Mouse (Mus musculus) intestine, embryonic 15.5 days (tissue): Measurements from ENCODE around the gene Acaa1a. TPM values are rescaled to one million over a fixed set of nuclear protein-coding genes. Genes with fewer than 3 reads are reported as not detected.

Experiments used
- ATAC-seq: fragments of 200-750 bp; cut with Nextera tagmentation; 2 replicates; pipeline ENCODE4 v1.8.0; 2017; ENCODE audit warnings: moderate TSS enrichment, moderate library complexity
- H3K27ac ChIP-seq: fragments of 300-500 bp; sonication (generic); 2 replicates; pipeline ENCODE4 v1.5.1; 2015; ENCODE audit warnings: mild to moderate bottlenecking, inconsistent platforms
- H3K27me3 ChIP-seq: fragments of 300-500 bp; sonication (generic); replicated peaks from 2 replicates; pipeline ENCODE4 v1.6.1; 2015; ENCODE audit warnings: inconsistent platforms
- H3K36me3 ChIP-seq: fragments of 300-500 bp; sonication (generic); 2 replicates; pipeline ENCODE4 v1.6.1; 2015; ENCODE audit warnings: inconsistent platforms
- H3K4me1 ChIP-seq: fragments of 300-500 bp; sonication (generic); replicated peaks from 2 replicates; pipeline ENCODE4 v1.6.1; 2015; ENCODE audit warnings: inconsistent platforms
- H3K4me2 ChIP-seq: fragments of 300-500 bp; sonication (generic); replicated peaks from 2 replicates; pipeline ENCODE4 v1.6.1; 2015; ENCODE audit warnings: mild to moderate bottlenecking, inconsistent platforms
- H3K4me3 ChIP-seq: fragments of 300-500 bp; sonication (generic); replicated peaks from 2 replicates; pipeline ENCODE4 v1.5.1; 2015; ENCODE audit warnings: inconsistent platforms
- H3K9ac ChIP-seq: fragments of 300-500 bp; sonication (generic); 2 replicates; pipeline ENCODE4 v1.6.1; 2015; ENCODE audit warnings: inconsistent platforms
- H3K9me3 ChIP-seq: fragments of 300-500 bp; sonication (generic); 2 replicates; pipeline ENCODE4 v1.6.1; 2016; ENCODE audit warnings: inconsistent platforms
- WGBS: fragments of 180-500 bp; shearing (Covaris S2); methylation state at CpG from one replicate; pipeline ENCODE4 v1.1.7; 2015; 5-methylcytosine and 5-hydroxymethylcytosine counted together
- polyA plus RNA-seq: library from polyadenylated mRNA; unstranded; fragments of >200 nt; fragmentation: Nextera tagmentation; extraction: Ambion mirVana; gene quantifications from 2 replicates; pipeline ENCODE4 v1.2.1, GENCODE M21; 2015

Gene Acaa1a
- 95.2 and 108 TPM in 2 replicates for polyA plus RNA-seq

DNA sequence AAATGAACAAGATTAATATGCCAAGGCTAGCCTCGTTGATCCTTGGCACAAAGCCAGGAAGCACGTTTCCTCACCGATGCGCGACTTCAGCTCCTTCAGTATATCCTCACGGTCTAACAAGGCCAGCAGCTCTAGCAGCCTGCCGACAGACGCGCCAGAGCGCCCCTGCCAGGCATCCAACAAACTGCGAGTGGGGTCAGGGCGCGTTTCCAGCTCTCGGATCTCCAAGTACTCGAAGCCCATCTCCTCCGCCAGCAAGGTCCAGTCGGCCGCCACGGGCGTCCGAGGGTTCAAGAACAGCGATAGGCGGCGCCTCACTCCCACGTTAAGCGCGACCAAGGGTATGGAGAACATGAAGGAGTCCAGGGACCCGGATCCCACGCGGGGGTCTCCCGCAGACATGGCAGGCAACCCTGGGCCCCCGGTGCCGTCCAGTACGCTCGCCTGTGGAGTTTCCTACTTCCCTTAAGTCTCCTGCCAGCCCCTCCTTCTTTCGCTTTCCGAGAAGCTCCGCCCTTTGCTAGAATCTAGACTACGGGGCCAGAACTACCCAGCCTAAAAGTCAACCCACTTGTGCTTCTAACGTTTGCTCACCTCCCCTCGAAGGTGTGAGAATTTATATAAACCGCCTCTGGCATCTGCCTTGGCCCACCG lies at the start of gene Acaa1a:
Acaa1a (plus strand) TSS at position 119 of the 654 bp plus-strand sequence.
- Histone ChIP-seq H3K9me3 (no peaks in the 10 kb centered on the region), H3K36me3 (peaks cover 10% of the 10 kb centered on the region), H3K27ac (peak within 1 kb of the TSS; percentile 94), H3K4me2 (peak within 1 kb of the TSS; percentile 76), H3K4me1 (peaks cover 21% of the 10 kb centered on the region), H3K9ac (peak within 1 kb of the TSS; percentile 78), H3K27me3 (no peaks in the 10 kb centered on the region), H3K4me3 (peak within 1 kb of the TSS; percentile 81)
- ATAC-seq, result peak; percentile 32
- under 1% methylated on average over 43 of the region's 43 CpGs for WGBS

DNA sequence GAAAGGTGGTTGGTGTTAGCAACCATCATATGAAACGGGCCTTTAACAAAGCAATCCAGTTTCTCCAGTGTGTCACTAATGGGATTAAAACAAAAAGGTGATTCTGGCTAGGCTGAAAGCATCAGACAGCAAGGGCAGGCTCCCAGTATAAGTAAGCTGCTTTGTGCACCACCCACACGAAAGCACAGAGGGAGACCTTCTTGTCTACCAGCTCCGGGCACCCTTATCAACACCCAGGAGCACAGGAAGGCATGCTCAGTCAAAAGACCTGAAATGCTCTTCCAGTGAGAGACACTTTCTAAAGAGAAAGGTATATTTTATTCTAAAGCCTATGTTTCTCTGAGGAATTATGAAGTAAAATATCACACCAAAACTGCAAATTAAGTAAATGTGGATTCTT lies 48.7 kb upstream of the Acaa1a start:
- no peaks in the 10 kb centered on the region for H3K4me1 ChIP-seq
- no peaks in the 10 kb centered on the region for H3K36me3 ChIP-seq
- H3K9me3 ChIP-seq, result no peaks in the 10 kb centered on the region
- WGBS, result 94% methylated on average over 3 of the region's 3 CpGs
- no peak overlapping the region for H3K27ac ChIP-seq
- H3K27me3 ChIP-seq, result no peaks in the 10 kb centered on the region
- H3K4me2 ChIP-seq, result no peak overlapping the region
- no peak overlapping the region for H3K9ac ChIP-seq
- no peak for ATAC-seq
- H3K4me3 ChIP-seq, result no peak overlapping the region

DNA sequence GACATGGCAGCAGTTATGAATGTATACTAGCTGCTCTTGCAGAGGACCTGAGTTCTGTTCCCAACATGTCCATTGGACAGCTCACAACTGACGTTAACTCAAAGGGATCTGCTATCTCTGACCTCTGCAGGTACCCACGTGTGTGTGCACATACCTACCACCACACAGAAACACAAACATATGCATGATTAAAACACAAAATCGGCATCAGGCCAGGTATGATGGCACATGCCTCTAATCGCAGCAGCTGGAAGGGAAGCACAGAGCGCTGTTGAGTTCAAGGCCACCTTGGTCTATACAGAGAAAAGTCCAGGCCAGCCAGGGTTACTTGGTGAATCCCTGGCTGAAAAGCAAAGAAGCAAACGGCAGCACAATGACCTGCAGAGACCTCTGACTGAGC lies 41.8 kb upstream of the Acaa1a start:
- Histone ChIP-seq H3K4me2 (no peak overlapping the region), H3K9ac (no peak overlapping the region), H3K27ac (no peak overlapping the region), H3K9me3 (no peaks in the 10 kb centered on the region), H3K4me3 (no peak overlapping the region), H3K36me3 (0 out of 2 replicates have a peak, but pooled peaks cover 2% of the 10 kb centered on the region), H3K4me1 (0 out of 2 replicates have a peak, but pooled peaks cover 4% of the 10 kb centered on the region), H3K27me3 (no peaks in the 10 kb centered on the region)
- ATAC-seq, result no peak
- WGBS, result 79% methylated on average over 6 of the region's 6 CpGs

DNA sequence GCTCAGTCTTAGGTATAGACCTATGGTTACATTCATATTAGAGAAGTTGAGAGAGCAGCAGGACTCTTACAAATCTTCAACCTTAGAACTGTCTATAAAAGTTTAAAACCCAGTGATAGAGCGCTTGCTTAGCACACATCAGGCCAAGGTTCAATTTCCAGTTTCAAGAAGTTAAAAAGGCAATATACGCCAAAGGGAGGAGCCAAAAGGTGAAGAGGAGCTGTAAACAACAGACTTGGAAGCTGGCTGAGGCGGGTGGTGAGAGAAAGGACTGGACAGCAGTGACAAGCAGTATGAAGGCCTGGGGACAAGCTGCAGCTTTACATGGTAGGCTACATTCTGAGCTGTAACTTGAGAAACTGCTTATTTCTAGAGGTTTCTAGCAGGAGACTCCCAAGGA lies 40.9 kb upstream of the Acaa1a start:
- H3K9me3 ChIP-seq, result no peaks in the 10 kb centered on the region
- H3K4me2 ChIP-seq, result no peak overlapping the region
- H3K27ac ChIP-seq, result no peak overlapping the region
- no peak overlapping the region for H3K4me3 ChIP-seq
- WGBS, result 72% methylated on average over 3 of the region's 3 CpGs
- peak; percentile 61 for ATAC-seq
- H3K36me3 ChIP-seq, result 0 out of 2 replicates have a peak, but pooled peaks cover 2% of the 10 kb centered on the region
- 0 out of 2 replicates have a peak, but pooled peaks cover 4% of the 10 kb centered on the region for H3K4me1 ChIP-seq
- no peak overlapping the region for H3K9ac ChIP-seq
- no peaks in the 10 kb centered on the region for H3K27me3 ChIP-seq

DNA sequence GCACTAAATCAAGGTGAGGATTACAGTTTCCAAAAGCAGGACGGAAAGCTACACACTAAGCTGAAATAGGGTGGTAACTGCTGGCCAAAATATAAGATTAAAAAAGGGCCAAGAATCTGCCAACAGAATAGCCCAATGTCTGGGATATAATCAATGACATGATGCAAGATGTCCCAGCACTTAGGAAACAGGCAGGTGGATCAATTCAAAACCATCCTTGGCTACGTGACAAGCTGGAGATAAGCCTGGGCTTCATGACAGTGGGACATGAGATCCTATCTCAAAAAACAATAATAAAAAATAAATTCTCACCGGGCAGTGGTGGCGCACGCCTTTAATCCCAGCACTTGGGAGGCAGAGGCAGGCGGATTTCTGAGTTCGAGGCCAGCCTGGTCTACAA lies 33.6 kb upstream of the Acaa1a start:
- Histone ChIP-seq H3K4me3 (no peak overlapping the region), H3K9ac (no peak overlapping the region), H3K27me3 (no peaks in the 10 kb centered on the region), H3K36me3 (0 out of 2 replicates have a peak, but pooled peaks cover 2% of the 10 kb centered on the region), H3K9me3 (no peaks in the 10 kb centered on the region), H3K27ac (no peak overlapping the region), H3K4me1 (no peaks in the 10 kb centered on the region), H3K4me2 (no peak overlapping the region)
- ATAC-seq, result no peak
- 84% methylated on average over 7 of the region's 7 CpGs for WGBS

DNA sequence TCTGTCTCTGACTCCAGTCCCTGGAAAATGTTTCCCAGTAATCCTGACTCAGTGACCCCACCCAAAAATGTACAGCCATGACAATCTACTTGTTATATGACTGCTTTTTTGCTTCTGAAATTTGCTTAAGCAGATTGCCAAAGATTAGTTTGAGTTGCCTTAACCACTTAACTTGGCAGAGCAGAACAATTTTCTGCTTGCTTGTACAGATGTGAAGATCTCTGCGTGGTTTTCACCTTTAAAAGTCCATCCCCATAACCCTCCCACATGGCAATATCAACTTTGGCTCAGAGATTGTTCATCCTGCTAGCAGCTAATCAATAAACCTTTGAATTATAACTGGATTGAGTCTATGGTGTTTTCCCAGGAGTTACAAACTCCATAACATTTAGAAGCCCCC lies 30.4 kb upstream of the Acaa1a start:
- no peak overlapping the region for H3K27ac ChIP-seq
- no peak overlapping the region for H3K4me3 ChIP-seq
- no peak overlapping the region for H3K4me2 ChIP-seq
- no peaks in the 10 kb centered on the region for H3K36me3 ChIP-seq
- H3K27me3 ChIP-seq, result no peaks in the 10 kb centered on the region
- no peak overlapping the region for H3K9ac ChIP-seq
- H3K9me3 ChIP-seq, result no peaks in the 10 kb centered on the region
- WGBS, result 89% methylated on average over 1 of the region's 1 CpGs
- H3K4me1 ChIP-seq, result no peaks in the 10 kb centered on the region
- ATAC-seq, result no peak

DNA sequence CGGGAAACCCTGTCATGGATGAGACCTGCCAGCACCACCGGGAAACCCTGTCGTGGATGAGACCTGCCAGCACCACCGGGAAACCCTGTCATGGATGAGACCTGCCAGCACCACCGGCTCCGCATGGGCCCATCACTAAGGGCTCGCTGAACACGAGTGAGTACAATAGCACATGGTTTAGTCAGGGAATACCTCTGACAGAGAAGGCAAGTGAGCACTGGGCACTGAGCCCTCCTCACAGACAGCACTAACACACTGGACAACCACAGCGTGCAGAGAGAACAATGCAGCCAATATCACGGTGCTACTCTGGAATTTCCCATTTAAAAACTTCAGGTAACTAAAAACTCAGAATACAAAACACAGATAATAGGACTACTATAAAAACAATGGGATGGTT lies 26.4 kb upstream of the Acaa1a start:
- H3K4me3 ChIP-seq, result no peak overlapping the region
- no peaks in the 10 kb centered on the region for H3K9me3 ChIP-seq
- 91% methylated on average over 10 of the region's 10 CpGs for WGBS
- no peak overlapping the region for H3K4me2 ChIP-seq
- H3K4me1 ChIP-seq, result no peaks in the 10 kb centered on the region
- ATAC-seq, result no peak
- H3K27me3 ChIP-seq, result no peaks in the 10 kb centered on the region
- no peaks in the 10 kb centered on the region for H3K36me3 ChIP-seq
- no peak overlapping the region for H3K9ac ChIP-seq
- no peak overlapping the region for H3K27ac ChIP-seq

DNA sequence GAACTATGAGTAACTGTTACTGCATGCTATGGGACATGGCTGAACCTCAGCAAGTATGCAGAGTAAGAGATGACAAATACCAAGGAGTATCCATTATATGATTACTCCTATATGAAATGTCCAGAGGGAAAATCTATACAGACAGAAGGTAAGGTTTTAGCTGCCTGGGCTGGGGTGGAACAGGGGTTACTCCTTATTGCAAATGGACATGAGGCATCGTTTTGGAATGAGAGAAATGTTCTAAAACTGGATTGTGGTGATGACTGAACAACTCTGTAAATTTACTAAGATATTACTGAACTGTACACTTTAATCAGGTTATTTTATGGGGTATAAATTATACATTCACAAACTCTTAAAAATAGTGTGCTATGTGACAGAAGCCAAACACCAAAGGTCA lies 20.6 kb upstream of the Acaa1a start:
- Histone ChIP-seq H3K4me1 (peaks cover 7% of the 10 kb centered on the region; the same call in 1 of the 2 replicates), H3K4me3 (no peak overlapping the region), H3K27me3 (no peaks in the 10 kb centered on the region), H3K27ac (no peak overlapping the region), H3K9ac (no peak overlapping the region), H3K36me3 (no peaks in the 10 kb centered on the region), H3K9me3 (no peaks in the 10 kb centered on the region), H3K4me2 (no peak overlapping the region)
- no peak for ATAC-seq
- WGBS, result 96% methylated on average over 1 of the region's 1 CpGs

DNA sequence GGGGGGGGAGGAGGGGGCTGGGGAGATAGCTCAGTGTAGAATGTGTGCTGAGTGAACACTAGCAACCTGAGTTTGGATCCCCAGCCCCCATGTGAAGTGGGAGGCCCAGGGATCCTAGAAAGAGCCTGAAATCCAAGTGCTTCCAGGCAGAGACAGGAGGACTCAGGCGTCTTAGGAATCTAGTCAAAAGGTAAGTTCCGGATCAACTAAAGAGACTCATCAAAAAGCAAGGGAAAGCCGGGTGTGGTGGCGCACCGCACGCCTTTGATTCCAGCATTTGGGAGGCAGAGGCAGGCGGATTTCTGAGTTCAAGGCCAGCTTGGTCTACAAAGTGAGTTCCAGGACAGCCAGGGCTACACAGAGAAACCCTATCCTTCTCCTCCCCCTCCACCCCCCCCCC lies 19.0 kb upstream of the Acaa1a start:
- Histone ChIP-seq H3K4me2 (peak overlapping the region; percentile 94), H3K9ac (no peak overlapping the region), H3K4me3 (no peak overlapping the region), H3K27ac (no peak overlapping the region), H3K4me1 (peaks cover 7% of the 10 kb centered on the region; the same call in 1 of the 2 replicates), H3K9me3 (no peaks in the 10 kb centered on the region), H3K36me3 (no peaks in the 10 kb centered on the region), H3K27me3 (no peaks in the 10 kb centered on the region)
- no peak for ATAC-seq
- 81% methylated on average over 7 of the region's 7 CpGs for WGBS

DNA sequence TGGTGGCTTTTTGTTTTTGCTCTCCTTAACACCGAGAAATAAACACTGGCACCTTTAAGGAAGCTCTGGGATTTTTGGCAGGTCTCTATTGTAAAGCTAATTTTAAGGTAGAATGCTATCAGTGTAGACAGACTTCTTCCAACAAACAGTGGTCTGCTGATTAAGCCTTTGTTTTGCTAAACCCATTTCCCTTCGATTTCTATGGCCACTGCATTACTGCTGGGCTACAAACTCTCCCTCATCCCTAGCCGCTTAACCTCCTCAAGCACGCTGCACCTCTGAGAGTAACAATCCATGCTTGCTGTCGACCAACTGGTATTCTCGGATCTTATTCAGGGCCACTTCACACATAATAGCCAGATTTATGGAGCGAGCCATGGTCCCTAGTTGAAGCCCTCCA lies 18.5 kb upstream of the Acaa1a start:
- H3K27ac ChIP-seq, result no peak overlapping the region
- no peaks in the 10 kb centered on the region for H3K9me3 ChIP-seq
- H3K27me3 ChIP-seq, result no peaks in the 10 kb centered on the region
- WGBS, result 8% methylated on average over 7 of the region's 7 CpGs
- peaks cover 7% of the 10 kb centered on the region; the same call in 1 of the 2 replicates for H3K4me1 ChIP-seq
- peak overlapping the region; percentile 95 for H3K4me3 ChIP-seq
- peak overlapping the region; percentile 81 for H3K9ac ChIP-seq
- no peaks in the 10 kb centered on the region for H3K36me3 ChIP-seq
- peak overlapping the region; percentile 94 for H3K4me2 ChIP-seq
- no peak for ATAC-seq

DNA sequence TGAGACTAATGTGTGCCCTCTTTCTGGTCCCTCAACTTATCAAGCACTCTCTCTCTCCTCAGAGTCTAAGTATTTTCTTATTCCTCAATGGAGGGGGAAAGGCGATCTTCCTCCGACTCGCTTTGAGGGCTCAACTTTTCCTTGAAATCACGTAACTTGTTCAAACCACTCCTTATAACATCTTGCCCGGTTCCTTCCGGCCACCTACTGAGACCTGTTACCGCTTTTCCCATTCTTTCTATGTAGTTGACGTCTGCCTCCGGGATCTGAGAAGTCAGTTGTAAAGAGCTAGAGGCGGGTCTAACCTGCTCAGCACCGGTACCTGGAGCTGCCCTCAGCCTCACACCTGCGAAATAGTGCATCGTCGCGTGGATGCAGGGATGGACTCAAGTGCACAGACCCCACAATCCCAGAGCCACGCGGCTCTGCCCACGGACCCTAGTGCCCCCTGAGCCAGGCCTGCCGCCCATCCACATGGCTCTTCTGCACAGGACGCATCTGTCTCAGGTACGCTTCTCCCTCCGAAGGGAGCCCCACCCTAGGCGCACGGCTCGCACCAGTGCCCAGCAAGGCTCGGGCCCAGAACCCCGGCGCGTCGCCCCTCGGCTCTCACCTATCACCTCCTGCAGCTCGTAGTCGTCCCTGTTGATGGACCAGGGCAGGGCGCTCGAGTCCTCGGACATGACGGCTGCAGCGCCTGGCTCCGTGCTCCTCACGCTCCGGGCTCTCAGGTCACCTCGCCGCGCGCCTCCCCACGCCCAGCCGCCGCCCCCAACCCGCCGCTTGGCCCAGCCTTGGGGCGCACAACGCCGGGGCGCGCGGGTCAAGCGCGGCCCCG lies 17.9 kb upstream of the Acaa1a start:
- no peaks in the 10 kb centered on the region for H3K36me3 ChIP-seq
- peak overlapping the region; percentile 83 for H3K27ac ChIP-seq
- no peaks in the 10 kb centered on the region for H3K27me3 ChIP-seq
- under 1% methylated on average over 59 of the region's 59 CpGs for WGBS
- peak overlapping the region; percentile 94 for H3K4me2 ChIP-seq
- peaks cover 7% of the 10 kb centered on the region; the same call in 1 of the 2 replicates for H3K4me1 ChIP-seq
- no peaks in the 10 kb centered on the region for H3K9me3 ChIP-seq
- H3K4me3 ChIP-seq, result peak overlapping the region; percentile 95
- peak; percentile 29 for ATAC-seq
- H3K9ac ChIP-seq, result peak overlapping the region; percentile 81
